Mouse (Mus musculus): Measurements from ENCODE around the gene Bok. TPM values are rescaled to one million over a fixed set of nuclear protein-coding genes. Genes with fewer than 3 reads are reported as not detected.

The Bok gene
- polyA plus RNA-seq, 1 experiment from 2014 or later: 66.9 TPM

DNA sequence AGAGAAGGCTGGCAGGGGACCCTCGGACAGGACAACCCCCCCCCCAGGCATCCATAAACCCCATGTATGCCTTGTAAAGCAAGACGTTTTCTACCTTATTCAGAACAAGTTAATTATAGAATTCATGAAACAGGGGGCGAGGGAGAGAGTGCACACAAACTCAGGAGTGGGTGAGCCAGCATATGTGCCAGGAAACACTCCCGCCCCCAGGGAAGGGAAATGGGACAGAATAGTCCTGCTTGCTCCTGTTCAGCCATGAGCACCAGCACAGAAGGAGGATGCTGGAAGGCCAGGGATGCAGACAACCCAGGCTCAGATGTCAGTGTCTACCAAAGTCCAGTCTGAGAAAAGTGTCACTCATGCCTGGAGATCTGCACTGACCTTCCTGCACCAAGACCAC, 13.7 kb downstream of the Bok start:
- no peaks in the 10 kb centered on the region for H3K9me3 ChIP-seq (ENCODE audit: control insufficient read depth, low read length)
- no peaks in the 10 kb centered on the region for H3K27me3 ChIP-seq (ENCODE audit: control insufficient read depth, insufficient read depth, low read length)
- H3K4me2 ChIP-seq (replicated peaks; ENCODE audit: low read depth): no peak overlapping the region
- no peak for ATAC-seq (ENCODE audit: low FRiP score, low TSS enrichment)
- no peak overlapping the region for H3K9ac ChIP-seq (ENCODE audit: low read length)
- peaks cover 1% of the 10 kb centered on the region; the same call in 1 of the 2 replicates for H3K36me3 ChIP-seq (ENCODE audit: control insufficient read depth, insufficient read depth, low read length)
- no peak for DNase-seq (ENCODE audit: low spot score)
- TF ChIP-seq EP300 (optimal IDR thresholded peaks at IDR 0.05): no peak
- no peak for TF ChIP-seq CTCF (IDR thresholded peaks at IDR 0.05; ENCODE audit: low read depth)
- WGBS: 76% methylated on average over 4 of the region's 4 CpGs
- H3K4me3 ChIP-seq (ENCODE audit: low read depth, low read length): no peak overlapping the region
- no peak overlapping the region for H3K27ac ChIP-seq (replicated peaks)
- no peaks in the 10 kb centered on the region for H3K4me1 ChIP-seq (replicated peaks; ENCODE audit: control insufficient read depth, insufficient read depth)

DNA sequence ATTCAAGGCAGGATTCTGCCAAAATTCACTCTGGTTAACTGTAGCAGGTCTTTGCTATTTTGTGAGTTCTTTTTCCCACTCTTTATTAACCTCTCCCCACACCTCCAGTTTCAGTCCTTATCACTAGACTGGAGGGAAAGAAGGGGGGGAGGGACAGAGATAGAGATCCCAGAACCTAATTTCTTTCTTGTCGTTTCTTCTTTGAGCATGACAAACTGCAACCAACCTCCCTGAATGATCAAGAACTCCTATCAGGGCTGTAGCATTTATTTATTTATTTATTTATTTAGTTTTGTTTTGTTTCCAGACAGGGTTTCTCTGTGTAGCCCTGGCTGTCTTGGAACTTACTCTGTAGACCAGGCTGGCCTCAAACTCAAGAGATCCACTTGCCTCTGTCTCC, 16.6 kb downstream of the Bok start:
- 68% methylated on average over 1 of the region's 1 CpGs for WGBS
- Histone ChIP-seq H3K4me2 (replicated peaks; ENCODE audit: low read depth) (no peak overlapping the region), H3K9me3 (ENCODE audit: control insufficient read depth, low read length) (no peaks in the 10 kb centered on the region), H3K4me3 (ENCODE audit: low read depth, low read length) (no peak overlapping the region), H3K36me3 (ENCODE audit: control insufficient read depth, insufficient read depth, low read length) (peaks cover 2% of the 10 kb centered on the region; the same call in 1 of the 2 replicates), H3K27me3 (ENCODE audit: control insufficient read depth, insufficient read depth, low read length) (no peaks in the 10 kb centered on the region), H3K4me1 (replicated peaks; ENCODE audit: control insufficient read depth, insufficient read depth) (no peaks in the 10 kb centered on the region), H3K9ac (ENCODE audit: low read length) (no peak overlapping the region), H3K27ac (replicated peaks) (no peak overlapping the region)
- TF ChIP-seq CTCF (IDR thresholded peaks at IDR 0.05; ENCODE audit: low read depth) (no peak), EP300 (optimal IDR thresholded peaks at IDR 0.05) (no peak)
- no peak for ATAC-seq (ENCODE audit: low FRiP score, low TSS enrichment)
- no peak for DNase-seq (ENCODE audit: low spot score)

DNA sequence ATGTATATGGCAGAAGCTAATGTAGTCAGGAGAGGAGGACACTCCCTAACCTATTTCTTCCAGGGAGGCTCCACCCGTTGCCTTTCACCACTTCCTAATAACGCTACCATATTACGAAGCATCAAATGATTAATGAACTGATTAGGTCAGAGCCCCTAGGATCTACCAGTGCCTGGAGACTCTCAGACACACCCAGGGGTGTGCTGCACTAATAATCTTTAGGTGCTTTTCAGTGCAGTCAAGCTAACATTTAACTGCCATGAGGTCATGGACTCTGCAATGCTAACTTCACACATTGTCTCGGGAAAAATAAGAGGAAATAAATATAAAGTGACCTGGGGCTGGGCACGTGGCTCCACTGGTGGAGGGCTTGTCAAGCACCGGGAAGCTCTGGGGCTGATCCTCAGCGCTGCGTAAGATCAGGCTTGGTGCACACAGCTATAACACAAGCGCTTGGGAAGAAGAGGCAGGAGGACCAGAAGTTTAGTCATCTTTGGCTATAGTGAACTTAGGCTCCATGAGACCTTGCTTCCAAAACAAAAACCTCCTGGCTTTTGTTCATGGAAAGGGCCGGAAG, 18.1 kb downstream of the Bok start:
- Histone ChIP-seq H3K36me3 (ENCODE audit: control insufficient read depth, insufficient read depth, low read length) (peaks cover 2% of the 10 kb centered on the region; the same call in 1 of the 2 replicates), H3K9me3 (ENCODE audit: control insufficient read depth, low read length) (no peaks in the 10 kb centered on the region), H3K4me1 (replicated peaks; ENCODE audit: control insufficient read depth, insufficient read depth) (no peaks in the 10 kb centered on the region), H3K27ac (replicated peaks) (peak overlapping the region; percentile 56), H3K4me2 (replicated peaks; ENCODE audit: low read depth) (no peak overlapping the region), H3K4me3 (ENCODE audit: low read depth, low read length) (no peak overlapping the region), H3K27me3 (ENCODE audit: control insufficient read depth, insufficient read depth, low read length) (no peaks in the 10 kb centered on the region), H3K9ac (ENCODE audit: low read length) (no peak overlapping the region)
- DNase-seq (ENCODE audit: low spot score) (no peak), ATAC-seq (ENCODE audit: low FRiP score, low TSS enrichment) (peak; percentile 89)
- TF ChIP-seq CTCF (IDR thresholded peaks at IDR 0.05; ENCODE audit: low read depth) (no peak), EP300 (optimal IDR thresholded peaks at IDR 0.05) (no peak)
- 64% methylated on average over 10 of the region's 10 CpGs for WGBS

DNA sequence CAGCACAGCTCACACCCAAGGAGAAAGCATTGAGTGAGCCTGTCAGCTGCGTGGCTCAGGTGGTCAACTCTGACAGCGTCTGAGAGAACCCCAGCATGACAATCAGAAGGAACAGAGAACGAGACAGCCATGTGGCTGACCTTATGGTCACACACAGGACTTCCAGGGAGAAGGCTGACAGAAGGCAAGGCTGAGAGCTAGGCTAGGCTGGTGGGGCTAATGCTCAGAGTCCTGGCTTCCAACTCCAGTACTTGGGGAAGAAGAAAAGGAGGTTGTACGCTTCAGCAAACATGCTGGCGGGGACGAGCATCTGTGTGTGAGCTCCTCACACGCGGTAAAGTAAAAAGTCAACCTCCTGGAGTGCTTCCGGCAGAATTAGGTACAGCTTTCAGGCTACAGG, 18.9 kb downstream of the Bok start:
- no peak for ATAC-seq (ENCODE audit: low FRiP score, low TSS enrichment)
- Histone ChIP-seq H3K27ac (replicated peaks) (peak overlapping the region; percentile 56), H3K9me3 (ENCODE audit: control insufficient read depth, low read length) (no peaks in the 10 kb centered on the region), H3K4me1 (replicated peaks; ENCODE audit: control insufficient read depth, insufficient read depth) (no peaks in the 10 kb centered on the region), H3K4me3 (ENCODE audit: low read depth, low read length) (no peak overlapping the region), H3K36me3 (ENCODE audit: control insufficient read depth, insufficient read depth, low read length) (peaks cover 2% of the 10 kb centered on the region; the same call in 1 of the 2 replicates), H3K4me2 (replicated peaks; ENCODE audit: low read depth) (no peak overlapping the region), H3K27me3 (ENCODE audit: control insufficient read depth, insufficient read depth, low read length) (no peaks in the 10 kb centered on the region), H3K9ac (ENCODE audit: low read length) (no peak overlapping the region)
- no peak for DNase-seq (ENCODE audit: low spot score)
- TF ChIP-seq EP300 (optimal IDR thresholded peaks at IDR 0.05): no peak
- TF ChIP-seq CTCF (IDR thresholded peaks at IDR 0.05; ENCODE audit: low read depth): no peak
- WGBS: 79% methylated on average over 9 of the region's 9 CpGs

DNA sequence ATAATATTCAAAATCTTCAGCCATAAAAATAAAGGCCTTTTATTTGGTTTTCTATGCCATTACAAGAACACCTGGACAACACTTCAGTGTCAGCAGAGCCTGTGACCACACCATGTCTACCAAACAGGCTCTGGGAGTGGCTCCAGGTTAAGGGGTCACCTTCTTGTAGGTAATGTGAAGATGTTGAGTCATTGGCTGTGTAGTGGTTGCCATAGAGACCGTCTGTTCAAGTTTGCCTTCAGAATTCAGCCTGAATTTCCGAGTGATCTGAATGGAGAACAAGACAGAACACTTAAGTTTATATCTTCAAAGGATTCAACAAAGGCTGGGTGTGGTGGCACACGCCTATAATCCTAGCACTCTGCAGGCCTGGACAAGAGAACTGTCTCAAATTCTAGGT, 19.9 kb downstream of the Bok start:
- ATAC-seq (ENCODE audit: low FRiP score, low TSS enrichment) (peak; percentile 90), DNase-seq (ENCODE audit: low spot score) (peak; percentile 69)
- Histone ChIP-seq H3K36me3 (ENCODE audit: control insufficient read depth, insufficient read depth, low read length) (peaks cover 2% of the 10 kb centered on the region; the same call in 1 of the 2 replicates), H3K4me1 (replicated peaks; ENCODE audit: control insufficient read depth, insufficient read depth) (no peaks in the 10 kb centered on the region), H3K27ac (replicated peaks) (peak overlapping the region; percentile 61), H3K9me3 (ENCODE audit: control insufficient read depth, low read length) (no peaks in the 10 kb centered on the region), H3K4me2 (replicated peaks; ENCODE audit: low read depth) (no peak overlapping the region), H3K4me3 (ENCODE audit: low read depth, low read length) (no peak overlapping the region), H3K27me3 (ENCODE audit: control insufficient read depth, insufficient read depth, low read length) (no peaks in the 10 kb centered on the region), H3K9ac (ENCODE audit: low read length) (no peak overlapping the region)
- no peak for TF ChIP-seq CTCF (IDR thresholded peaks at IDR 0.05; ENCODE audit: low read depth)
- 59% methylated on average over 3 of the region's 3 CpGs for WGBS

DNA sequence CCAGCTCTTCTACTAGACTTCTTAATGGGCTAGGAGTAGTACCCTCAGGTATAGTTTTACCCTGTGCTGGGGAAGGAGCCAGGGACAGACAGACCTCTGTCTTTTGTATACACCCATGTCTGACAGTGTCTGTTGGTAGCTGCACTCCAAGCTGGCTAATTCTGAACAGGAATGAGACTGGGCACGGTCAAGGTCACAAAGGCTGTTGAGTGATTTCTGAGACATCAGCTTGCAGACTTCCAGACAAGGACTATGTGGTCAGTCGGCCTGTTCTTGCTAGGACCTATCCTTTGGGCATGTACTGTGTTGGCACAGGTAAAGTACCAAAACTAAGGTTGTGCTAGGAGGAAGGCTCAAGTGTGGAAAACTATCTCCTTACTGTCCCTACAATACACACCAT, 30.7 kb downstream of the Bok start:
- H3K9me3 ChIP-seq (ENCODE audit: control insufficient read depth, low read length): no peaks in the 10 kb centered on the region
- DNase-seq (ENCODE audit: low spot score): no peak
- no peak overlapping the region for H3K9ac ChIP-seq (ENCODE audit: low read length)
- peaks cover 4% of the 10 kb centered on the region for H3K36me3 ChIP-seq (ENCODE audit: control insufficient read depth, insufficient read depth, low read length)
- no peak overlapping the region for H3K4me3 ChIP-seq (ENCODE audit: low read depth, low read length)
- no peak for TF ChIP-seq CTCF (IDR thresholded peaks at IDR 0.05; ENCODE audit: low read depth)
- TF ChIP-seq EP300 (optimal IDR thresholded peaks at IDR 0.05): no peak
- no peak for ATAC-seq (ENCODE audit: low FRiP score, low TSS enrichment)
- H3K27ac ChIP-seq (replicated peaks): no peak overlapping the region
- no peak overlapping the region for H3K4me2 ChIP-seq (replicated peaks; ENCODE audit: low read depth)
- no peaks in the 10 kb centered on the region for H3K27me3 ChIP-seq (ENCODE audit: control insufficient read depth, insufficient read depth, low read length)
- WGBS: 85% methylated on average over 2 of the region's 2 CpGs
- no peaks in the 10 kb centered on the region for H3K4me1 ChIP-seq (replicated peaks; ENCODE audit: control insufficient read depth, insufficient read depth)

All from stomach, postnatal 0 days (tissue).